Mouse (Mus musculus): ENCODE measurements around the gene Extl2. TPM values are rescaled to one million over a fixed set of nuclear protein-coding genes. Genes with fewer than 3 reads are reported as not detected.

Gene Extl2
- total and polyA plus RNA-seq, 2 experiments from 2014 or later = 44.0 to 44.8 TPM

DNA sequence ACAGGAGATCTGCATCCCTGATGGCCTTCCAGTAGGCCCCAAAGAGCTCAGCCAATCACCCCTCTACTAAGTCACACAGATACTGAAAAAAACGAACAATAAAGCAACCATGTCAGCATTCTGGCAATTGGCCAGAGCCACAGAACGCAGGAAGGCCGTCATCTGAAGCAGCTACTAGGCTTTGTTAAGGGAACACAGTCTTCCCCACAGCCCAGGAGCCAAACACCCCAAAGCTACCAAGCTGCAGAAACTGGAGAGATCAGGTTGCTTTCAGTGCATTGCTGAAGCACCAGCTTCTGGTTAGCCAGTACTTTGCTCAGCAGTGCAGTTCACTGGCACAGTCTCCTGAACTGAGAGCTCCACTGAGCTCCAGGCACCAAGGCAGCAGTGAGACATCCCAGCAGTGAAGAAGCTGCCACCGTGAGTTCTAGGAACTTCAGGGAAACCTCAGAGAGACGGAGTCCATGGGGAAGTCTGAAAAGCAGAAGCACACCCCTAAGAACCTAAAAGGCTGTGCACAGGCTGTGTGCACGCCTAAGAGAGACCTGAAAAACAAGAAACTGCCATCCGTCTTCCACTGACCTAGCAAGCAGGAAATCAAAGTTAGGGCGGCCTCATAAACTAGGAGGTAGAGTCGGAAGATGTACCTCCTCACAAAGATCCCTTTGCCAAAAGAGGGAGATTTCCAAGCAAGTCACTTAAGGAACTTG, 21.9 kb upstream of the Extl2 start:
- 72% methylated on average over 9 of the region's 9 CpGs for WGBS
- no peak overlapping the region for H3K4me2 ChIP-seq (ENCODE audit: low read depth, low read length)
- peaks cover 55% of the 10 kb centered on the region for H3K36me3 ChIP-seq (ENCODE audit: insufficient read depth, low read length)
- no peak overlapping the region for H3K27ac ChIP-seq
- TF ChIP-seq CTCF (IDR thresholded peaks at IDR 0.05; ENCODE audit: low read depth) = no peak
- H3K4me3 ChIP-seq (ENCODE audit: low read length) = no peak overlapping the region
- no peaks in the 10 kb centered on the region for H3K4me1 ChIP-seq (ENCODE audit: insufficient read depth, low read length)
- H3K9ac ChIP-seq (replicated peaks; ENCODE audit: low read length) = no peak overlapping the region
- no peak for DNase-seq (ENCODE audit: low spot score)
- no peak for ATAC-seq
- no peaks in the 10 kb centered on the region for H3K27me3 ChIP-seq (ENCODE audit: insufficient read depth, low read length)
- H3K9me3 ChIP-seq (ENCODE audit: low read length) = no peaks in the 10 kb centered on the region

DNA sequence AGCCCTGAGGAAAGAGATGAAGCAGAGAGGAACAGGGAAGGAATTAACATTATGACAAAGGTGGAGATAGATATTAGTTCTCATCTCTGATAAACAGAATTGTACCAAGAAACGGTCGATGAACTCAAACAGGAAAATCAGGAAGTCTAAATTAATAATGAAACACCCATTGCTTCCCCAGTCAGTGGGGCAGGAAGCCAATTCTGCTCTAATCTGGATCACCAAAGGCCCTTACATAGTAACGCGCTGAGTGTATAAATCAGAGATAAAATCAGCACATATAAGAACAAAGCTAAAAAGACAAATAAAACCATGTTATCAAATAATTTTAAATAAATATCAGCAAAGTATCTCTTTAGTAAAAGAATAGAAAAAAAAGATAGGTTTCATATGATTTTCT, 15.2 kb upstream of the Extl2 start:
- DNase-seq (ENCODE audit: low spot score) = no peak
- no peak for ATAC-seq
- 83% methylated on average over 4 of the region's 4 CpGs for WGBS

DNA sequence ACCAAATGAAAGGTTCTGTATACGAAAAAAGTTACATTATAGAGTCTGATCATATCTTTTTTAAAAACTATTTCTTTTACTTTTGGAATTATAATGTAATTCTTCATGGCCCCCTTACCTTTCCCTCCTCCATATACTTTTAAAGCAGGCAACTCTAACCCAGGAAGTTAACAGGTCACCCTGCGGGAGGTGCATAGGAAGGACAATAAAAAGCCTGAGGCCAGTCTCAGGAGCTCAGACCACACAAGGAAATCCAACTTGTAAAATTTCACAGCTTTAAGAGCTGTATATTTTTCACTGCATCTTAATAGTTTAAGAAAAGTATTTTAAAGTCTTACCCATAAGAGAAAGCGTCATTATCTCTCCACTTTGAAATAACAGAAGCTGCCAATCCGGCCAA, 14.7 kb upstream of the Extl2 start:
- Histone ChIP-seq H3K4me2 (ENCODE audit: low read depth, low read length) (no peak overlapping the region), H3K9me3 (ENCODE audit: low read length) (no peaks in the 10 kb centered on the region), H3K4me3 (ENCODE audit: low read length) (no peak overlapping the region), H3K36me3 (ENCODE audit: insufficient read depth, low read length) (peaks cover 20% of the 10 kb centered on the region; the same call in 1 of the 2 replicates), H3K4me1 (ENCODE audit: insufficient read depth, low read length) (no peaks in the 10 kb centered on the region), H3K27me3 (ENCODE audit: insufficient read depth, low read length) (no peaks in the 10 kb centered on the region), H3K27ac (no peak overlapping the region), H3K9ac (replicated peaks; ENCODE audit: low read length) (no peak overlapping the region)
- 90% methylated on average over 4 of the region's 4 CpGs for WGBS
- ATAC-seq (no peak), DNase-seq (ENCODE audit: low spot score) (no peak)
- TF ChIP-seq CTCF (IDR thresholded peaks at IDR 0.05; ENCODE audit: low read depth) = no peak

More for the DNA sequence above, 15.2 kb upstream of the Extl2 start:
- Histone ChIP-seq H3K4me3 (ENCODE audit: low read length) (no peak overlapping the region), H3K36me3 (ENCODE audit: insufficient read depth, low read length) (peaks cover 24% of the 10 kb centered on the region; the same call in 1 of the 2 replicates), H3K4me2 (ENCODE audit: low read depth, low read length) (no peak overlapping the region), H3K9me3 (ENCODE audit: low read length) (no peaks in the 10 kb centered on the region), H3K9ac (replicated peaks; ENCODE audit: low read length) (no peak overlapping the region), H3K27ac (no peak overlapping the region), H3K4me1 (ENCODE audit: insufficient read depth, low read length) (no peaks in the 10 kb centered on the region), H3K27me3 (ENCODE audit: insufficient read depth, low read length) (no peaks in the 10 kb centered on the region)
- no peak for TF ChIP-seq CTCF (IDR thresholded peaks at IDR 0.05; ENCODE audit: low read depth)

DNA sequence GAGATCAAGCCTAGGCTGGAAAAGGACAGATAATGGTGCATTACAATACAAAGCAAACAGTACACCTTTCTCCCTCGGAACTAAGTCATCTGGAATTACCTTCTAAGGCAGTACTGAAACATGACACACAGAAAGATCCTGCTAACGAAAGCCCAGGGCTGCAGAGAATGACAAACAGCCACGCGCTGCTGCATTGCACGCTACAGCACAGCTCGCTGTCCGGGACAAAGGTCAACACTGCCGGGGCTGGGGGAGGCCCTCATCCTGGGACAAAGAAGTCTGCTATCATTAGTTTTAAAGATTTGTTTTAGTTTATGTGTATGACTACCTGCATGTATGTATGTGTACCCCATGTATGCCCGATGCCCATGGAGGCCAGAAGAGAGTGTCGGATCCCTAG, 14.2 kb upstream of the Extl2 start:
- H3K27me3 ChIP-seq (ENCODE audit: insufficient read depth, low read length) = no peaks in the 10 kb centered on the region
- DNase-seq (ENCODE audit: low spot score) = no peak
- no peaks in the 10 kb centered on the region for H3K9me3 ChIP-seq (ENCODE audit: low read length)
- H3K4me3 ChIP-seq (ENCODE audit: low read length) = no peak overlapping the region
- WGBS = 81% methylated on average over 10 of the region's 10 CpGs
- no peak overlapping the region for H3K9ac ChIP-seq (replicated peaks; ENCODE audit: low read length)
- no peak for ATAC-seq
- H3K4me2 ChIP-seq (ENCODE audit: low read depth, low read length) = no peak overlapping the region
- H3K36me3 ChIP-seq (ENCODE audit: insufficient read depth, low read length) = peaks cover 24% of the 10 kb centered on the region; the same call in 1 of the 2 replicates
- no peak for TF ChIP-seq CTCF (IDR thresholded peaks at IDR 0.05; ENCODE audit: low read depth)
- no peaks in the 10 kb centered on the region for H3K4me1 ChIP-seq (ENCODE audit: insufficient read depth, low read length)
- no peak overlapping the region for H3K27ac ChIP-seq

DNA sequence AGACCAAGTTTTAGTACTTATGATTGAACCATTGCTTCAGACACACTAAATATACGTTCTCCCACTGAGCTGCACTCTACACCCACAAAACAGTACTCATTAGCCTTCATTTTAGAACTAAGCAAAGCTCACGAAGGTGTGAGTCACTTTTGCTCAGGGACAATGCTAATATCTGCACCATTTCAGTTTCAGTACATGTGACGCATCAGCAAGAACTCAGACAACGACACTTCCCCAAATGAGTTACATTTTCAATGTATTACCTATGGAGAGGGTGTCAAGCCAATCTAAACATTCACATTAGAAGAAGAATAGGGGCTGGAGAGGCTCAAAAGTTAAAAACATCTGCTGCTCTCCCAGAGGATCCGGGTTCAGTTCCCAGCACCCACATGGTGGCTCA, 10.3 kb upstream of the Extl2 start:
- 92% methylated on average over 5 of the region's 5 CpGs for WGBS
- H3K4me3 ChIP-seq (ENCODE audit: low read length) = no peak overlapping the region
- TF ChIP-seq CTCF (IDR thresholded peaks at IDR 0.05; ENCODE audit: low read depth) = no peak
- no peaks in the 10 kb centered on the region for H3K4me1 ChIP-seq (ENCODE audit: insufficient read depth, low read length)
- no peaks in the 10 kb centered on the region for H3K9me3 ChIP-seq (ENCODE audit: low read length)
- DNase-seq (ENCODE audit: low spot score) = no peak
- no peak overlapping the region for H3K27ac ChIP-seq
- no peak overlapping the region for H3K9ac ChIP-seq (replicated peaks; ENCODE audit: low read length)
- H3K4me2 ChIP-seq (ENCODE audit: low read depth, low read length) = no peak overlapping the region
- H3K36me3 ChIP-seq (ENCODE audit: insufficient read depth, low read length) = peaks cover 7% of the 10 kb centered on the region; the same call in 1 of the 2 replicates
- no peaks in the 10 kb centered on the region for H3K27me3 ChIP-seq (ENCODE audit: insufficient read depth, low read length)
- ATAC-seq = no peak

DNA sequence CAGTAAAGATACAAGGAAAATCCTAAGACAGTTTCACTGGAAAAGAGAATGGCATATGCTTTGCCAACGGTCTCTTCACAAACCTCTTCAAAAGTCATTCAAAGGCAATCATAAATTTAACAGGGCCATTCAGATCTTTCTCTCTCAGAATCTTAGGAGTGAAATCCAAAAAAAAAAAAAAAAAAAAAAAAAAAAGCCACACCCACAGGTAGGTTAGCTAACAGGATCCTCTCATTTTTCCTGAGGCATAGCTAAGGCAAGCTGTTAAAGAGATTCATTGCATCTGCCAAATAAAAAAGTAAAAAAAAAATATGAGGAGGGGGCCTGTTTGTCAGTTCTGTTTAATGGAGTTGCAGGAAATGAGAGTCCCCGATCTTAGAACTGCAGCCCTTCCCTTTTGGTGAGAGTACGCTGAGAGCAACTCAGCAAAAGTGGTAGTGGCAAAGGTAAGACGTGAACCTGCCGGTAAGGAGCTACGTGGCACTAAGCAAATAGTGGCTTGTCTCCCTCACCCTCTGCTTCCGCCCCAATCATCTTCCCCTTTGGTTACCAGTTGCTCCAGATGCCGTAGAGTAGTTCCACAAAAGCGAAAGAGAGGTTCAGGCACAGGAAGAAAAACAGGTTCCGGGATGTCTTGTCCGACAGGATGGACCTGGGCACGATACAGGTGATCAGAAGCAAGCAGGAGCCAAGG, 831 bp upstream of the Extl2 start:
- no peaks in the 10 kb centered on the region for H3K27me3 ChIP-seq (ENCODE audit: insufficient read depth, low read length)
- peak overlapping the region; percentile 87 for H3K9ac ChIP-seq (replicated peaks; ENCODE audit: low read length)
- WGBS = 8% methylated on average over 12 of the region's 12 CpGs
- peak; percentile 32 for DNase-seq (ENCODE audit: low spot score)
- ATAC-seq = peak; percentile 6; the same call in 1 of the 2 replicates
- H3K4me3 ChIP-seq (ENCODE audit: low read length) = peak overlapping the region; percentile 89
- H3K4me1 ChIP-seq (ENCODE audit: insufficient read depth, low read length) = peaks cover 13% of the 10 kb centered on the region; the same call in 1 of the 2 replicates
- H3K4me2 ChIP-seq (ENCODE audit: low read depth, low read length) = peak overlapping the region; percentile 95
- no peaks in the 10 kb centered on the region for H3K36me3 ChIP-seq (ENCODE audit: insufficient read depth, low read length)
- TF ChIP-seq CTCF (IDR thresholded peaks at IDR 0.05; ENCODE audit: low read depth) = no peak
- H3K27ac ChIP-seq = peak overlapping the region; percentile 90
- no peaks in the 10 kb centered on the region for H3K9me3 ChIP-seq (ENCODE audit: low read length)

Measured in hindbrain, postnatal 0 days (tissue).